13 mouse cellular contexts compared by ENCODE assay signal in genomic region chr9:64347377-64347776, GRCm38 (mm10). TPM values are rescaled to one million over a fixed set of nuclear protein-coding genes. Genes with fewer than 3 reads are reported as not detected.
DNase-seq lines count a peak whose midpoint lies in the region; ATAC-seq and TF ChIP-seq lines count a peak whose summit lies in the region.
"Had no signal": no experiment of that assay in that cellular context is flagged by ENCODE, and none has a peak within 500 bp of the region (broad histone marks: within the 10 kb centered on the region; RNA-seq: fewer than 3 reads in every experiment).

No protein-coding gene starts in this region.

- ATAC-seq in forebrain, postnatal 0 days, result no peak
- ATAC-seq in forebrain, embryonic 11.5 days (replicated peaks; ENCODE audit: low FRiP score), result no peak
- no peak for ATAC-seq in lung, postnatal 0 days
- ATAC-seq: intestine, embryonic 16.5 days had no signal

- no peak overlapping the region for H3K4me3 ChIP-seq in forebrain, postnatal 0 days (ENCODE audit: low read depth, low read length)
- H3K4me3 ChIP-seq in forebrain, embryonic 11.5 days (ENCODE audit: low read depth, low read length), result no peak overlapping the region
- H3K4me3 ChIP-seq in lung, postnatal 0 days (ENCODE audit: low read depth, low read length), result no peak overlapping the region
- H3K4me3 ChIP-seq: embryonic facial prominence, embryonic 15.5 days had no signal

- no peak overlapping the region for H3K27ac ChIP-seq in forebrain, postnatal 0 days (ENCODE audit: low read depth, low read length)
- no peak overlapping the region for H3K27ac ChIP-seq in forebrain, embryonic 11.5 days (ENCODE audit: low read depth, low read length)
- no peak overlapping the region for H3K27ac ChIP-seq in lung, postnatal 0 days (ENCODE audit: low read length)
- H3K27ac ChIP-seq: embryonic facial prominence, embryonic 15.5 days had no signal

- no peaks in the 10 kb centered on the region for H3K9me3 ChIP-seq in forebrain, postnatal 0 days (ENCODE audit: low read length)
- no peaks in the 10 kb centered on the region for H3K9me3 ChIP-seq in forebrain, embryonic 11.5 days (ENCODE audit: control insufficient read depth, low read length)
- H3K9me3 ChIP-seq in lung, postnatal 0 days (ENCODE audit: low read length), result no peaks in the 10 kb centered on the region
- H3K9me3 ChIP-seq: embryonic facial prominence, embryonic 15.5 days had no signal

- H3K27me3 ChIP-seq in forebrain, postnatal 0 days (ENCODE audit: insufficient read depth, low read length), result no peaks in the 10 kb centered on the region
- no peaks in the 10 kb centered on the region for H3K27me3 ChIP-seq in forebrain, embryonic 11.5 days (ENCODE audit: control insufficient read depth, insufficient read depth, low read length)
- H3K27me3 ChIP-seq in lung, postnatal 0 days (replicated peaks; ENCODE audit: insufficient read depth, low read length), result no peaks in the 10 kb centered on the region
- H3K27me3 ChIP-seq: embryonic facial prominence, embryonic 15.5 days had no signal

- no peaks in the 10 kb centered on the region for H3K4me1 ChIP-seq in forebrain, postnatal 0 days (ENCODE audit: insufficient read depth)
- no peaks in the 10 kb centered on the region for H3K4me1 ChIP-seq in forebrain, embryonic 11.5 days (replicated peaks; ENCODE audit: control insufficient read depth, insufficient read depth, low read length)
- no peaks in the 10 kb centered on the region for H3K4me1 ChIP-seq in lung, postnatal 0 days (ENCODE audit: insufficient read depth, low read depth, low read length)
- H3K4me1 ChIP-seq: embryonic facial prominence, embryonic 15.5 days had no signal

- TF ChIP-seq EP300 in lung, postnatal 0 days (IDR thresholded peaks at IDR 0.05), result peak; percentile 34; the same call in 1 of the 2 replicates

- peak; percentile 80 for TF ChIP-seq CTCF in forebrain, postnatal 0 days (IDR thresholded peaks at IDR 0.05; ENCODE audit: low read depth)
- peak; percentile 74 for TF ChIP-seq CTCF in lung, postnatal 0 days (IDR thresholded peaks at IDR 0.05)
- no peak for TF ChIP-seq CTCF in brain, embryonic 14.5 days (IDR thresholded peaks at IDR 0.05; ENCODE audit: borderline replicate concordance, extremely low read depth, insufficient read depth, insufficient read length)

- WGBS in forebrain, postnatal 0 days, result 0% methylated on average over 1 of the region's 1 CpGs
- 0% methylated on average over 1 of the region's 1 CpGs for WGBS in forebrain, embryonic 11.5 days
- WGBS in lung, postnatal 0 days, result 0% methylated on average over 1 of the region's 1 CpGs

- no peak for TF ChIP-seq POLR2A in brain, embryonic 14.5 days (IDR thresholded peaks at IDR 0.05; ENCODE audit: borderline replicate concordance, extremely low read depth, insufficient read depth, insufficient read length, poor library complexity, severe bottlenecking)

- no peaks in the 10 kb centered on the region for H3K36me3 ChIP-seq in forebrain, postnatal 0 days (ENCODE audit: insufficient read depth)
- H3K36me3 ChIP-seq in forebrain, embryonic 11.5 days (ENCODE audit: control insufficient read depth, insufficient read depth, low read length), result no peaks in the 10 kb centered on the region
- H3K36me3 ChIP-seq in lung, postnatal 0 days (ENCODE audit: insufficient read depth, low read length), result no peaks in the 10 kb centered on the region
- H3K36me3 ChIP-seq: embryonic facial prominence, embryonic 15.5 days had no signal

- peak; percentile 61 for DNase-seq in forebrain, postnatal 0 days
- no peak for DNase-seq in forebrain, embryonic 11.5 days (ENCODE audit: low spot score)
- peak; percentile 68 for DNase-seq in lung, postnatal 0 days (ENCODE audit: low spot score)
- no peak for DNase-seq in lung, postnatal 36 days
- peak; percentile 69 for DNase-seq in brain, embryonic 14.5 days (ENCODE audit: low read depth)
- DNase-seq in retina, embryonic 14.5 days (ENCODE audit: low spot score), result peak; percentile 75
- no peak for DNase-seq in adrenal gland, adult 2 months
- no peak for DNase-seq in cerebellum, postnatal 25 days
- DNase-seq: layer of hippocampus, postnatal 36 days; lung, postnatal 10 days; thymus, adult 2 months had no signal

- no peak overlapping the region for H3K4me2 ChIP-seq in forebrain, postnatal 0 days (ENCODE audit: low read depth)
- H3K4me2 ChIP-seq in forebrain, embryonic 11.5 days (ENCODE audit: low read depth, low read length, severe bottlenecking), result no peak overlapping the region
- H3K4me2 ChIP-seq in lung, postnatal 0 days (replicated peaks; ENCODE audit: low read depth, low read length), result no peak overlapping the region
- H3K4me2 ChIP-seq: embryonic facial prominence, embryonic 15.5 days had no signal

- no peak overlapping the region for H3K9ac ChIP-seq in forebrain, postnatal 0 days
- no peak overlapping the region for H3K9ac ChIP-seq in forebrain, embryonic 11.5 days (ENCODE audit: low read length)
- no peak overlapping the region for H3K9ac ChIP-seq in lung, postnatal 0 days (replicated peaks; ENCODE audit: low read depth)
- H3K9ac ChIP-seq: embryonic facial prominence, embryonic 15.5 days had no signal

RNA-seq across cellular contexts. Expression of gene Dis3l, which starts 6.3 kb away (rescaled TPM):
- total RNA-seq in forebrain, postnatal 0 days (2014; rRNA removed), result 19.6 and 28.6 TPM in 2 replicates
- polyA plus RNA-seq in forebrain, postnatal 0 days (2015; fragmentation: Nextera tagmentation; extraction: Ambion mirVana), result 15.3 and 18.1 TPM in 2 replicates
- polyA plus RNA-seq in forebrain, embryonic 11.5 days (2014; fragmentation: Nextera tagmentation; extraction: Ambion mirVana), result 22.4 and 23.4 TPM in 2 replicates
- polyA plus RNA-seq in lung, postnatal 0 days (2015; fragmentation: Nextera tagmentation; extraction: Ambion mirVana), result 8.1 and 9.6 TPM in 2 replicates
- polyA plus RNA-seq in brain, embryonic 14.5 days (2012; rRNA removed), result 17.9 and 20.4 TPM in 2 replicates
- 10 to 100 TPM; 21.7 to 22.4 TPM for total RNA-seq in adrenal gland, adult 2 months (2021)
- polyA plus RNA-seq in adrenal gland, adult 2 months (2012; rRNA removed), result 42.8 and 47.8 TPM in 2 replicates

RNA-seq across cellular contexts. Expression of gene Megf11, which starts 38.0 kb away (rescaled TPM):
- total RNA-seq in forebrain, postnatal 0 days (2014; rRNA removed), result 7.4 and 14.5 TPM in 2 replicates
- 5.0 and 8.9 TPM in 2 replicates for polyA plus RNA-seq in forebrain, postnatal 0 days (2015; fragmentation: Nextera tagmentation; extraction: Ambion mirVana)
- 3.3 and 3.6 TPM in 2 replicates for polyA plus RNA-seq in forebrain, embryonic 11.5 days (2014; fragmentation: Nextera tagmentation; extraction: Ambion mirVana)
- 0.56 and 0.63 TPM in 2 replicates for polyA plus RNA-seq in lung, postnatal 0 days (2015; fragmentation: Nextera tagmentation; extraction: Ambion mirVana)
- 12.1 and 16.5 TPM in 2 replicates for polyA plus RNA-seq in brain, embryonic 14.5 days (2012; rRNA removed)
- total RNA-seq in adrenal gland, adult 2 months (2021), result 1 to 10 TPM in 1 of 2 experiments, under 1 TPM in 1; 0.43 to 1.2 TPM
- 1.2 and 1.7 TPM in 2 replicates for polyA plus RNA-seq in adrenal gland, adult 2 months (2012; rRNA removed)

Comparison
In these comparisons a context has a peak if more than half of its experiments do, and no peak if none do; other contexts are left out.
1. DNase-seq: peak in forebrain, postnatal 0 days (single experiment), lung, postnatal 0 days (single experiment), brain, embryonic 14.5 days (single experiment) and retina, embryonic 14.5 days (single experiment); none in forebrain, embryonic 11.5 days (single experiment), lung, postnatal 36 days (single experiment), adrenal gland, adult 2 months (single experiment) and cerebellum, postnatal 25 days (0 of 2).